Mouse (Mus musculus): Measurements from ENCODE around the gene Zdhhc19.

Zdhhc19 gene

DNA sequence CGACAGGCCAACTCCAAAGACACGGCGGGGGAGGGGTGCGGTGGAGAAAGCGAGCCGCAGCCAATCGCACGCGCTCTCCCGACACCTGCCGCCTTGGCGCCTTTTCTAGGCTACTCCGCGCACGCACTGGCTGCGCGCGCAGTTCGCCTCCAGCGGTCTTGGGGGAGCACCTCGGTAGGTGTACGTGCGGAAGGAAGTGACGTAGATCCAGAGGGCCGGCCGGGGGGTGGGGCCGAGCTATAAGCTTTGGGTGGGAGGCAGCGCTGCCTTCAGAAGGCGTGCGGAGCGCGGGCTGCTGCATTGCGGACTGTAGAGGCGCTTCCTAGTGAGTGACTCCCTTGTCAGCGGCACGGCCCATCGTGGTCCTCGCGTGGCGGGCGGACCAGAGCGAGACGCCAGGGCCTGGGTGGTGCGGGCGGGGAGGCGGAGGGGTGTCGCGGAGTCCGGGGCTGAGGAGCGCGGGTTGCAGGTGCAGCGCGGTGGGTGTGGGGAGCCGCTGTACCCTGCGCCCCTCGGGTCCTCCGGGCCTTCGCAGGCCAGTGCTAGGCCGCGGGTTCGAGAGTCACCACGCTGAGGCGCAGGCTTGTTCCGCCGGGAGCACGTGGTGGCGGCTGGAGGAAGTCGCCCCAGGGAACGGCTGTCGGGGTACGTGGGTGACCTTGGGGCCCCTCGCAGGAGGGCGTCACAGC is 112.8 kb downstream of the Zdhhc19 start, which contains the start of gene Tfrc:
Tfrc (plus strand) TSS at position 209 of the 689 bp plus-strand sequence.
- DNase-seq (ENCODE audit: low read depth, low spot score): peak; percentile 99

DNA sequence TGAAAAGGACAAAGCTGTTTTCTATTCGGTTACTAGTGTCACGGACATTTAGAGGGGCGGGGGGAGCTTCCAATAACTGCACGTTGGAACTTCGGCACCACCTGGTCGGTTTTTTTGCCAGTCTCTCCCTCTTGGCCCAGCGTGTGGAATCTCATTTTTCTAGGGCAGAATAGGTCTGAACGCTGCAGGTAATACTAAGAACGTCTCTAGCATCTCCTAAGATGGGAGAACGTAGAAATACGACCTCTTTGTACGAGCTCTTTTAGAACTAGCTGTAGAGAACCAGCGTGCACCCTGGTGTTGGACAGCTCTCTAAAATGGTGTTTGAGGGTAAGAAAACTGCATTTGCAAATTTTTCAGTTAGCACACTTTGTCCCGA is 113.3 kb downstream of the Zdhhc19 start:
- DNase-seq (ENCODE audit: low read depth, low spot score): no peak

DNA sequence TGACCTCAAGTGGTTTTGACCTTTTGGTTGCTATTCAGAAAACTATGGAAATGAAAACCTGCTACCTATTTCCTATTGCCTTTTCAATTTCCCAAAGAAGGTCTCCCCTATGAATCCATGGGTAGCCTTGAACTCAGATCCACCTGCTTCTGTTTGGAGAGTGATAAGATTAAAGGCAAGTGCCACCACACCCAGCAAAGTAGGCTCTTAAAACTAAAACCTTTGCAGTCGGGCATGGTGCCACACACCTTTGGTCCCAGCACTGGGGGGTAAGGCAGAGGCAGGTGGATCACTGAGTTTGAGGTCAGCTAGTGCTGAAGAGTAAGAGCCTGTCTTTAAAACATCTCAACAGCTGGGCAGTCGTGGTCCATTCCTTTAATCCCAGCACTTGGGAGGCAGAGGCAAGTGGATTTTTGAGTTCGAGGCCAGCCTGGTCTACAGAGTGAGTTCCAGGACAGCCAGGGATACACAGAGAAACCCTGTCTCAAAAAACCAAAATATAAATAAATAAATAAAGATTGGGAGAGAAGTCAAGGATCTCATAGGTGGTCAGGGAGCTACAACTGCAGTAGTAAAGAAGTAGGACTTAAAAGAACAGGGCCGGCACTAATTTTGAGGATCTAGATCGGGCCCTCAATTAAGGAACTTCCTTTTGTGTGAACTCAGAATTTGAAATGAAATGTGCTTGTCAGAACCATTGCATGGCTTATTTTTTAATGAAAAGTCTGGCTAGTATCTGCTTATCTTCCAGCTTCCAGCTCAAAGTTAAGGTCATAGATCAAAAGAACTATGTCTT is 114.6 kb downstream of the Zdhhc19 start:
- no peak for DNase-seq (ENCODE audit: low read depth, low spot score)
